Mouse (Mus musculus) thymus, adult 2 months (tissue): ENCODE measurements around the gene Fbln1.

Experiments
- CTCF ChIP-seq: fragments of 200-500 bp; IDR thresholded peaks from 2 replicates; pipeline ENCODE4 v1.5.1; 2012; ENCODE audit warnings: mild to moderate bottlenecking, control low read depth, low read length, moderate library complexity, borderline replicate concordance; ENCODE audit not compliant: control insufficient read depth, poor library complexity, insufficient read depth; ENCODE audit errors: extremely low read depth
- POLR2A ChIP-seq: fragments of 200-500 bp; IDR thresholded peaks from 2 replicates; pipeline ENCODE4 v1.6.1; 2012; ENCODE audit warnings: mild to moderate bottlenecking, low read length, control low read depth, moderate library complexity; ENCODE audit not compliant: control insufficient read depth, poor library complexity, insufficient read depth; ENCODE audit errors: extremely low read depth

DNA sequence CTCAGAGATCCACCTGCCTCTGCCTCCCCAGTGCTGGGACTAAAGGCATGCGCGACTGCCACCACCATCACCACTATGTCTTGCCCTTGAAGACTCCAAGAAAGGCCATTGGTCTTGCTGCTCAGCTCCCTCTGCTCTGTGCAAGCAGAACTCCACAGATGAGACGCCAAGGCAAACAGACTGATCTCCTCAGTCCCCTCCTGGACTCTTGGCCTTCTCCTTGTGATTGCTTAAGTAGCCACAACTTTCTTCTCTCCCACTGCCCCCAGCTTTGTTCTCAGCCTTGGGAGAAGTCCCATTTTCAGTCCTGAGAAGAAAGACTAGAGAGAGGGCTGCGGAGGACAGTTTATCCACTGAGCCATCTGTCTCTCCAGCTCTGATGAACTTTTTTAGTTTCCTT, 23.7 kb upstream of the Fbln1 start:
- TF ChIP-seq CTCF: no peak
- no peak for TF ChIP-seq POLR2A
